Mouse (Mus musculus) limb, embryonic 13.5 days (tissue): Measurements from ENCODE around the gene Cux1. TPM values are rescaled to one million over a fixed set of nuclear protein-coding genes. Genes with fewer than 3 reads are reported as not detected.

ENCODE experiments used
- ATAC-seq: fragments of 200-750 bp; cut with Nextera tagmentation; 2 replicates; pipeline ENCODE4 v1.8.0; 2017; ENCODE audit warnings: low read depth, moderate number of reproducible peaks, moderate TSS enrichment; ENCODE audit not compliant: low FRiP score
- H3K27ac ChIP-seq: fragments of 300-500 bp; sonication (generic); 2 replicates; pipeline ENCODE4 v1.5.1; 2015; ENCODE audit warnings: inconsistent platforms, mild to moderate bottlenecking, moderate library complexity
- H3K27me3 ChIP-seq: fragments of 300-500 bp; sonication (generic); 2 replicates; pipeline ENCODE4 v1.6.1; 2015; ENCODE audit warnings: mild to moderate bottlenecking, inconsistent platforms
- H3K36me3 ChIP-seq: fragments of 300-500 bp; sonication (generic); 2 replicates; pipeline ENCODE4 v1.6.1; 2015; ENCODE audit warnings: inconsistent platforms, mild to moderate bottlenecking, moderate library complexity
- H3K4me1 ChIP-seq: fragments of 300-500 bp; sonication (generic); 2 replicates; pipeline ENCODE4 v1.6.1; 2015; ENCODE audit warnings: inconsistent platforms
- H3K4me2 ChIP-seq: fragments of 300-500 bp; sonication (generic); replicated peaks from 2 replicates; pipeline ENCODE4 v1.6.1; 2015; ENCODE audit warnings: inconsistent platforms, mild to moderate bottlenecking, moderate library complexity
- H3K4me3 ChIP-seq: fragments of 300-500 bp; sonication (generic); 2 replicates; pipeline ENCODE4 v1.5.1; 2015; ENCODE audit warnings: moderate library complexity, mild to moderate bottlenecking, inconsistent platforms
- H3K9ac ChIP-seq: fragments of 300-500 bp; sonication (generic); 2 replicates; pipeline ENCODE4 v1.6.1; 2015; ENCODE audit warnings: mild to moderate bottlenecking, inconsistent platforms
- H3K9me3 ChIP-seq: fragments of 300-500 bp; sonication (generic); 2 replicates; pipeline ENCODE4 v1.6.1; 2016; ENCODE audit warnings: inconsistent platforms
- WGBS: fragments of 180-500 bp; shearing (Covaris S2); methylation state at CpG from one replicate; pipeline ENCODE4 v1.1.7; 2015; 5-methylcytosine and 5-hydroxymethylcytosine counted together
- polyA plus RNA-seq: library from polyadenylated mRNA; unstranded; fragments of >200 nt; fragmentation: Nextera tagmentation; extraction: Ambion mirVana; gene quantifications from 2 replicates; pipeline ENCODE4 v1.2.1, GENCODE M21; 2015

The Cux1 gene
- polyA plus RNA-seq, 1 experiment from 2014 or later = 83.7 TPM

GRCm38 (mm10) chr5:136427121-136427771 is 140.0 kb downstream of the Cux1 start:
- WGBS = 59% methylated on average over 4 of the region's 4 CpGs
- Histone ChIP-seq H3K36me3 (no peaks in the 10 kb centered on the region), H3K9me3 (no peaks in the 10 kb centered on the region), H3K4me1 (peaks cover 43% of the 10 kb centered on the region), H3K4me2 (no peak overlapping the region), H3K9ac (no peak overlapping the region), H3K27ac (peak overlapping the region; percentile 29; the same call in 1 of the 2 replicates), H3K4me3 (no peak overlapping the region), H3K27me3 (peaks cover 87% of the 10 kb centered on the region)
- no peak for ATAC-seq

GRCm38 (mm10) chr5:136422948-136423347 is 144.3 kb downstream of the Cux1 start:
- ATAC-seq = no peak
- 99% methylated on average over 2 of the region's 2 CpGs for WGBS

GRCm38 (mm10) chr5:136421885-136422284 is 145.4 kb downstream of the Cux1 start:
- Histone ChIP-seq H3K4me2 (no peak overlapping the region), H3K9me3 (no peaks in the 10 kb centered on the region), H3K4me3 (no peak overlapping the region), H3K9ac (no peak overlapping the region), H3K4me1 (peaks cover 17% of the 10 kb centered on the region), H3K27me3 (peaks cover 41% of the 10 kb centered on the region), H3K36me3 (no peaks in the 10 kb centered on the region), H3K27ac (no peak overlapping the region)
- no peak for ATAC-seq
- 82% methylated on average over 3 of the region's 3 CpGs for WGBS

More at GRCm38 (mm10) chr5:136422948-136423347, 144.3 kb downstream of the Cux1 start:
- H3K27me3 ChIP-seq = peaks cover 48% of the 10 kb centered on the region
- H3K9me3 ChIP-seq = no peaks in the 10 kb centered on the region
- H3K4me2 ChIP-seq = no peak overlapping the region
- H3K36me3 ChIP-seq = no peaks in the 10 kb centered on the region
- H3K4me3 ChIP-seq = no peak overlapping the region
- H3K27ac ChIP-seq = no peak overlapping the region
- no peak overlapping the region for H3K9ac ChIP-seq
- peaks cover 28% of the 10 kb centered on the region for H3K4me1 ChIP-seq

GRCm38 (mm10) chr5:136421316-136421715 is 146.0 kb downstream of the Cux1 start:
- H3K9me3 ChIP-seq = no peaks in the 10 kb centered on the region
- peaks cover 38% of the 10 kb centered on the region for H3K27me3 ChIP-seq
- no peak overlapping the region for H3K4me2 ChIP-seq
- H3K4me3 ChIP-seq = no peak overlapping the region
- 89% methylated on average over 3 of the region's 3 CpGs for WGBS
- no peak overlapping the region for H3K27ac ChIP-seq
- no peaks in the 10 kb centered on the region for H3K36me3 ChIP-seq
- ATAC-seq = no peak
- H3K9ac ChIP-seq = no peak overlapping the region
- peaks cover 13% of the 10 kb centered on the region; the same call in 1 of the 2 replicates for H3K4me1 ChIP-seq

GRCm38 (mm10) chr5:136420342-136420741 is 146.9 kb downstream of the Cux1 start:
- no peaks in the 10 kb centered on the region for H3K36me3 ChIP-seq
- H3K4me3 ChIP-seq = no peak overlapping the region
- H3K27ac ChIP-seq = no peak overlapping the region
- H3K9ac ChIP-seq = no peak overlapping the region
- WGBS = 79% methylated on average over 3 of the region's 3 CpGs
- H3K27me3 ChIP-seq = peaks cover 29% of the 10 kb centered on the region
- no peak for ATAC-seq
- H3K4me1 ChIP-seq = peaks cover 9% of the 10 kb centered on the region; the same call in 1 of the 2 replicates
- H3K4me2 ChIP-seq = no peak overlapping the region
- no peaks in the 10 kb centered on the region for H3K9me3 ChIP-seq

- ATAC-seq = no peak
- H3K4me3 ChIP-seq = no peak overlapping the region
- 91% methylated on average over 4 of the region's 4 CpGs for WGBS
These were observed 149.4 kb downstream of the Cux1 start for GRCm38 (mm10) chr5:136417891-136418290.

GRCm38 (mm10) chr5:136414479-136414878 is 152.8 kb downstream of the Cux1 start:
- no peak for ATAC-seq
- WGBS = 62% methylated on average over 2 of the region's 2 CpGs
- no peak overlapping the region for H3K4me2 ChIP-seq
- no peak overlapping the region for H3K9ac ChIP-seq
- peaks cover 13% of the 10 kb centered on the region for H3K4me1 ChIP-seq
- no peak overlapping the region for H3K4me3 ChIP-seq
- peaks cover 21% of the 10 kb centered on the region for H3K27me3 ChIP-seq
- no peak overlapping the region for H3K27ac ChIP-seq
- H3K9me3 ChIP-seq = no peaks in the 10 kb centered on the region
- no peaks in the 10 kb centered on the region for H3K36me3 ChIP-seq

More at GRCm38 (mm10) chr5:136417891-136418290, 149.4 kb downstream of the Cux1 start:
- Histone ChIP-seq H3K9ac (no peak overlapping the region), H3K27ac (no peak overlapping the region), H3K4me1 (no peaks in the 10 kb centered on the region), H3K36me3 (no peaks in the 10 kb centered on the region), H3K27me3 (peaks cover 9% of the 10 kb centered on the region), H3K9me3 (no peaks in the 10 kb centered on the region), H3K4me2 (no peak overlapping the region)

- no peak for ATAC-seq
- no peak overlapping the region for H3K9ac ChIP-seq
- H3K27ac ChIP-seq = no peak overlapping the region
- peaks cover 22% of the 10 kb centered on the region for H3K4me1 ChIP-seq
- peaks cover 46% of the 10 kb centered on the region for H3K27me3 ChIP-seq
- WGBS = 35% methylated on average over 7 of the region's 7 CpGs
- peaks cover 17% of the 10 kb centered on the region for H3K36me3 ChIP-seq
- peaks cover 7% of the 10 kb centered on the region for H3K9me3 ChIP-seq
- no peak overlapping the region for H3K4me3 ChIP-seq
- H3K4me2 ChIP-seq = no peak overlapping the region
These were observed 156.6 kb downstream of the Cux1 start for GRCm38 (mm10) chr5:136410681-136411181.

- H3K9ac ChIP-seq = no peak overlapping the region
- H3K36me3 ChIP-seq = peaks cover 17% of the 10 kb centered on the region
- no peak overlapping the region for H3K4me3 ChIP-seq
- H3K9me3 ChIP-seq = peaks cover 7% of the 10 kb centered on the region
- H3K4me1 ChIP-seq = peaks cover 46% of the 10 kb centered on the region
- H3K27me3 ChIP-seq = peaks cover 63% of the 10 kb centered on the region
- no peak overlapping the region for H3K27ac ChIP-seq
- H3K4me2 ChIP-seq = no peak overlapping the region
- no peak for ATAC-seq
These were observed 160.9 kb downstream of the Cux1 start for GRCm38 (mm10) chr5:136406357-136406756.

- H3K9ac ChIP-seq = no peak overlapping the region
- H3K27ac ChIP-seq = peak overlapping the region; percentile 29
- peaks cover 62% of the 10 kb centered on the region for H3K27me3 ChIP-seq
- ATAC-seq = peak; percentile 95
- H3K4me2 ChIP-seq = peak overlapping the region; percentile 49
- 8% methylated on average over 19 of the region's 19 CpGs for WGBS
- H3K4me1 ChIP-seq = peaks cover 25% of the 10 kb centered on the region
- peaks cover 7% of the 10 kb centered on the region for H3K9me3 ChIP-seq
- H3K36me3 ChIP-seq = peaks cover 17% of the 10 kb centered on the region
- H3K4me3 ChIP-seq = peak overlapping the region; percentile 14
These were observed 163.7 kb downstream of the Cux1 start for GRCm38 (mm10) chr5:136403565-136403961.

- H3K4me1 ChIP-seq = peaks cover 24% of the 10 kb centered on the region
- ATAC-seq = peak; percentile 55
- H3K27ac ChIP-seq = peak overlapping the region; percentile 29
- peaks cover 14% of the 10 kb centered on the region for H3K36me3 ChIP-seq
- H3K27me3 ChIP-seq = peaks cover 61% of the 10 kb centered on the region
- WGBS = 25% methylated on average over 15 of the region's 15 CpGs
- peak overlapping the region; percentile 49 for H3K4me2 ChIP-seq
- no peak overlapping the region for H3K9ac ChIP-seq
- peaks cover 5% of the 10 kb centered on the region for H3K9me3 ChIP-seq
- H3K4me3 ChIP-seq = peak overlapping the region; percentile 14; the same call in 1 of the 2 replicates
These were observed 164.4 kb downstream of the Cux1 start for GRCm38 (mm10) chr5:136402622-136403564.

- no peak for ATAC-seq
These were observed 168.6 kb downstream of the Cux1 start for GRCm38 (mm10) chr5:136398706-136399105.

More at GRCm38 (mm10) chr5:136398706-136399105, 168.6 kb downstream of the Cux1 start:
- Histone ChIP-seq H3K27ac (no peak overlapping the region), H3K9ac (no peak overlapping the region), H3K36me3 (no peaks in the 10 kb centered on the region), H3K4me3 (no peak overlapping the region), H3K4me2 (no peak overlapping the region), H3K4me1 (peaks cover 34% of the 10 kb centered on the region), H3K27me3 (peaks cover 59% of the 10 kb centered on the region), H3K9me3 (no peaks in the 10 kb centered on the region)
- 90% methylated on average over 3 of the region's 3 CpGs for WGBS
